Mouse (Mus musculus) MEL (cell line): ENCODE results near the gene Tlr8. TPM values are rescaled to one million over a fixed set of nuclear protein-coding genes. Genes with fewer than 3 reads are reported as not detected.

ENCODE experiments used
- DNase-seq: peaks from one replicate; pipeline ENCODE4 v3.0.0; 2011; ENCODE audit warnings: low read depth, low spot score
- H3K27ac ChIP-seq: 2 replicates; pipeline ENCODE4 v1.5.1; 2012; ENCODE audit warnings: low read depth, mild to moderate bottlenecking, control low read depth, low read length, moderate library complexity; ENCODE audit not compliant: control insufficient read depth
- H3K27me3 ChIP-seq, 2 experiments: fragments of 150-350 bp in 1 of 2; sonication (generic) in 1 of 2; 2 replicates each; pipeline ENCODE4 v1.6.1; 2012; ENCODE audit warnings: low read length in 2 of 2, mild to moderate bottlenecking in 2 of 2, improper control_type of control experiment in 1 of 2, moderate library complexity in 1 of 2; ENCODE audit not compliant: insufficient read depth in 2 of 2, control insufficient read depth in 1 of 2
- H3K36me3 ChIP-seq, 2 experiments: 2 replicates each; pipeline ENCODE4 v1.6.1; 2012 to 2014; ENCODE audit warnings: low read length in 2 of 2, improper control_type of control experiment in 1 of 2, inconsistent platforms in 1 of 2, mild to moderate bottlenecking in 1 of 2; ENCODE audit not compliant: insufficient read depth in 2 of 2, control insufficient read depth in 1 of 2
- H3K4me1 ChIP-seq, 2 experiments: fragments of 150-350 bp in 1 of 2; sonication (generic) in 1 of 2; 2 replicates each; pipeline ENCODE4 v1.6.1; 2012; ENCODE audit warnings: low read length in 2 of 2, improper control_type of control experiment in 1 of 2, mild to moderate bottlenecking in 1 of 2; ENCODE audit not compliant: insufficient read depth in 2 of 2, control insufficient read depth in 1 of 2
- H3K4me3 ChIP-seq, 2 experiments: fragments of 150-350 bp in 1 of 2; sonication (generic) in 1 of 2; 2 replicates each; pipeline ENCODE4 v1.5.1; 2012; ENCODE audit warnings: low read depth in 2 of 2, low read length in 2 of 2, mild to moderate bottlenecking in 2 of 2, moderate library complexity in 2 of 2, control low read depth in 1 of 2, improper control_type of control experiment in 1 of 2; ENCODE audit not compliant: control insufficient read depth in 1 of 2, insufficient read depth in 1 of 2
- H3K79me2 ChIP-seq: 2 replicates; pipeline ENCODE4 v1.6.1; 2012; ENCODE audit warnings: mild to moderate bottlenecking, low read length, moderate library complexity; ENCODE audit not compliant: control insufficient read depth, poor library complexity, insufficient read depth
- H3K9ac ChIP-seq: 2 replicates; pipeline ENCODE4 v1.6.1; 2012; ENCODE audit warnings: low read depth, mild to moderate bottlenecking, control low read depth, low read length, moderate library complexity; ENCODE audit not compliant: control insufficient read depth, poor library complexity, severe bottlenecking
- H3K9me3 ChIP-seq: fragments of 150-350 bp; sonication (generic); replicated peaks from 2 replicates; pipeline ENCODE4 v1.6.1; 2012; ENCODE audit warnings: mild to moderate bottlenecking, low read length, improper control_type of control experiment, moderate library complexity; ENCODE audit not compliant: insufficient read depth
- E2F4 ChIP-seq: IDR thresholded peaks from 2 replicates; pipeline ENCODE4 v1.6.1; 2011; ENCODE audit warnings: low read depth, low read length, improper control_type of control experiment, borderline replicate concordance
- ELF1 ChIP-seq: IDR thresholded peaks from 2 replicates; pipeline ENCODE4 v1.6.1; 2014; ENCODE audit warnings: low read depth, mild to moderate bottlenecking, inconsistent platforms, low read length, improper control_type of control experiment, moderate library complexity
- ETS1 ChIP-seq: IDR thresholded peaks from 2 replicates; pipeline ENCODE4 v1.6.1; 2012; ENCODE audit warnings: low read depth, mild to moderate bottlenecking, inconsistent platforms, low read length, improper control_type of control experiment, moderate library complexity
- GABPA ChIP-seq: IDR thresholded peaks from 2 replicates; pipeline ENCODE4 v1.6.1; 2012; ENCODE audit warnings: low read depth, mild to moderate bottlenecking, inconsistent platforms, low read length, improper control_type of control experiment, moderate library complexity
- GATA1 ChIP-seq: IDR thresholded peaks from 2 replicates; pipeline ENCODE4 v1.6.1; 2011; ENCODE audit warnings: low read depth, low read length, improper control_type of control experiment
- HCFC1 ChIP-seq: IDR thresholded peaks from 2 replicates; pipeline ENCODE4 v1.6.1; 2012; ENCODE audit warnings: low read depth, mild to moderate bottlenecking, inconsistent platforms, low read length, improper control_type of control experiment, moderate library complexity
- KAT2A ChIP-seq: conservative IDR thresholded peaks from 2 replicates; pipeline ENCODE4 v1.6.1; 2012; ENCODE audit warnings: low read depth, low read length, improper control_type of control experiment, inconsistent platforms
- MAFK ChIP-seq: IDR thresholded peaks from 2 replicates; pipeline ENCODE4 v1.6.1; 2011; ENCODE audit warnings: low read depth, mild to moderate bottlenecking, low read length, improper control_type of control experiment, borderline replicate concordance
- MAZ ChIP-seq: IDR thresholded peaks from 2 replicates; pipeline ENCODE4 v1.6.1; 2012; ENCODE audit warnings: low read depth, mild to moderate bottlenecking, inconsistent platforms, low read length, improper control_type of control experiment
- NRF1 ChIP-seq: IDR thresholded peaks from 2 replicates; pipeline ENCODE4 v1.6.1; 2014; ENCODE audit warnings: low read depth, mild to moderate bottlenecking, inconsistent platforms, low read length, improper control_type of control experiment, moderate library complexity; ENCODE audit not compliant: poor library complexity, insufficient read depth, severe bottlenecking
- POLR2AphosphoS5 ChIP-seq: IDR thresholded peaks from 2 replicates; pipeline ENCODE4 v1.6.1; 2012; ENCODE audit warnings: low read depth, borderline replicate concordance, mild to moderate bottlenecking, inconsistent platforms, low read length, moderate library complexity, mixed read lengths
- RCOR1 ChIP-seq: IDR thresholded peaks from 2 replicates; pipeline ENCODE4 v1.6.1; 2012; ENCODE audit warnings: low read depth, mild to moderate bottlenecking, inconsistent platforms, low read length, improper control_type of control experiment
- SIN3A ChIP-seq: IDR thresholded peaks from 2 replicates; pipeline ENCODE4 v1.6.1; 2012; ENCODE audit warnings: low read length, improper control_type of control experiment, inconsistent platforms
- TBP ChIP-seq: IDR thresholded peaks from 2 replicates; pipeline ENCODE4 v1.8.0; 2011; ENCODE audit warnings: low read depth, low read length, improper control_type of control experiment
- UBTF ChIP-seq: IDR thresholded peaks from 2 replicates; pipeline ENCODE4 v1.6.1; 2012; ENCODE audit warnings: low read depth, mild to moderate bottlenecking, inconsistent platforms, low read length, improper control_type of control experiment, moderate library complexity, borderline replicate concordance; ENCODE audit not compliant: insufficient read depth
- ZKSCAN1 ChIP-seq: IDR thresholded peaks from 2 replicates; pipeline ENCODE4 v1.6.1; 2012; ENCODE audit warnings: low read depth, mild to moderate bottlenecking, inconsistent platforms, low read length, improper control_type of control experiment, moderate library complexity
- ZNF384 ChIP-seq: IDR thresholded peaks from 2 replicates; pipeline ENCODE4 v1.6.1; 2012; ENCODE audit warnings: low read depth, mild to moderate bottlenecking, inconsistent platforms, low read length, improper control_type of control experiment
- polyA plus RNA-seq, 2 experiments: library from polyadenylated mRNA; stranded (reverse) in 1 of 2; unstranded in 1 of 2; fragments of >175 nt in 1 of 2; fragments of >200 nt in 1 of 2; gene quantifications; 2 replicates each; pipeline versions ENCODE4 v1.2.1 to v1.2.4; 2012; ENCODE audit warnings: low replicate concordance in 2 of 2, low read depth in 1 of 2; ENCODE audit not compliant: insufficient read length in 2 of 2, insufficient read depth in 1 of 2, missing spikeins in 1 of 2
- total RNA-seq: library from RNA; depleted of rRNA; stranded (reverse); fragments of 300-350 nt; gene quantifications from 2 replicates; pipeline ENCODE4 v1.2.3, GENCODE M21; 2012

Gene Tlr8
- total and polyA plus RNA-seq, 3 experiments = not detected

DNA sequence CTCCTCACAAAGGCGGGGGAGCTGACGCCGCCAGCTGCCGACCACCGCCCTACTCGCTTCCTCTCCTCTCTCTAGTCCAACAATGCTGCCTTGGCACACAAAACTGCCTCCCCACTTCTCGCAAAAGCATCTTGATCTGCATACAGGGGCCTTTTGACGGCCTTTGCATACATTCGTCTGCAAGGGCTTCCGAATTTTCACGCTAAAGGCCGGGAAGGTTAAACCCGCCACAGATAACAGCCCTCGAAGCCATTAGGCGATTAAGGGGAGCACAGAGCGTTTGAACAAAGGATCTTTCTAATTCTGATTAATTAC lies 55.7 kb downstream of the Tlr8 start:
- no peaks in the 10 kb centered on the region for H3K4me1 ChIP-seq
- no peak overlapping the region for H3K4me3 ChIP-seq
- no peak for DNase-seq
- no peak overlapping the region for H3K27ac ChIP-seq
- no peaks in the 10 kb centered on the region for H3K79me2 ChIP-seq
- no peaks in the 10 kb centered on the region for H3K36me3 ChIP-seq
- H3K9me3 ChIP-seq = no peaks in the 10 kb centered on the region
- no peak for TF ChIP-seq TBP
- no peak for TF ChIP-seq RCOR1
- no peak for TF ChIP-seq MAFK
- no peak for TF ChIP-seq KAT2A
- TF ChIP-seq SIN3A = no peak
- TF ChIP-seq NRF1 = no peak
- no peak for TF ChIP-seq HCFC1
- TF ChIP-seq ZNF384 = no peak
- no peaks in the 10 kb centered on the region for H3K27me3 ChIP-seq
- no peak overlapping the region for H3K9ac ChIP-seq

GRCm38 (mm10) chrX:167207741-167208505 lies 56.2 kb downstream of the Tlr8 start:
- TF ChIP-seq ZKSCAN1 = no peak
- Histone ChIP-seq H3K79me2 (no peaks in the 10 kb centered on the region), H3K4me1 (no peaks in the 10 kb centered on the region), H3K27me3 (no peaks in the 10 kb centered on the region), H3K4me3 (no peak overlapping the region), H3K27ac (no peak overlapping the region), H3K9ac (no peak overlapping the region), H3K36me3 (no peaks in the 10 kb centered on the region), H3K9me3 (no peaks in the 10 kb centered on the region)
- DNase-seq = no peak

DNA sequence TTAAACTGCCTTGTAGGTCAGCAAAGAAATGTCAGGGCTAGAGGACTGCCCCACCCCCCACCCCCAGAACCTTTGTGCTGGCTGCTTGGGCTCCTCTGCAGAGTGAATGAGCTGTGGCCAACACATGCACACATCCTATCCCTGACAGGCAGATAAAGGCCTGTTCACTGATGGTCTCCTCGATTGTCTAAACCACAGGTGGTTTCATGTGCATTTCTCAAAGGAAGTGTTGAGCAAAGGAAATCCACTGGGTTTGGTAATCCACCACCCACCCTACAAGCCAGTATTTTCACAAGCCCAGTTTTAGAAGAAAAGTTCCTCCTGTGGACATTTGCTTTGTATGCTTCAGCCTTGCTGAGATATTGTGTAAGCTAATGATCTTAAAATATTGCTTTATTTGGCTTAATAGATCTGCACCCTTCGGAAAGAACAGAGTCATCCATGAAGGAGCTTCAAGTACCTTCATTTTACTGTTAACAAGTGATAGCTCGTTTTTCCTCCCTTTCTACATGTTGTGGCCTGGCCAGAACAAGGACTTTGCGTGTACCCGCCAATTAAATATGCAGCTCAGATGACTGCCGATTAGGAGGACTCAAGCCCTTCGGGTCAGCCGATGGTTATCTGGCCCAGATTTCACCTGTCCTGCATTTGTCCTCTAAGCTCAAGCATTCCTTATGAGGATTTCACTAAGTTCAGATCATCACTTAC lies 58.2 kb downstream of the Tlr8 start:
- no peak overlapping the region for H3K4me3 ChIP-seq
- H3K27me3 ChIP-seq = no peaks in the 10 kb centered on the region
- H3K9ac ChIP-seq = no peak overlapping the region
- H3K79me2 ChIP-seq = no peaks in the 10 kb centered on the region
- H3K36me3 ChIP-seq = no peaks in the 10 kb centered on the region
- no peak overlapping the region for H3K27ac ChIP-seq
- no peaks in the 10 kb centered on the region for H3K4me1 ChIP-seq
- DNase-seq = no peak
- no peaks in the 10 kb centered on the region for H3K9me3 ChIP-seq
- TF ChIP-seq POLR2AphosphoS5 (no peak), ETS1 (no peak), ELF1 (no peak), MAZ (no peak), E2F4 (no peak), GABPA (no peak), ZKSCAN1 (no peak), UBTF (no peak), GATA1 (no peak), RCOR1 (no peak)
